Mouse (Mus musculus): ENCODE measurements around the gene Usp33.

DNA sequence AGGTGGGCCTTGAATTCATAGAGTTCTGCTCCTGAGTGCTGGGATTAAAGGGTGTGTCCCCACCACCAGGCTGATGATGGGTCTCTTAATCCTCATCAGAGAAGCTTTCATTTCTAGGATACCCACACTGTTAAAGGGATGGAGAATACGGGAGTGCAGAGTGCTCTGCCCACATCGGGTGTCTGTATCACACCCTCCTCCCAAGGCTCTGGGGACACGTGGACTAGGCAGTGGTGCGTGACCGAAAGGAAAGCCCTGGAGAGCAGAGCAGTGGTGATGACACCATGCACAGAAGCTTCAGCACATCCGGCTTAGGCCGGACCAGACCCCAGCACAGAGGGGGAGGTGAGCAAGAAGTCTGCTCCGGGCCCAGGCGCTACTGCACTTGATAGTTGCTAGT, 10.5 kb downstream of the Usp33 start:
- TF ChIP-seq CTCF (IDR thresholded peaks at IDR 0.05; ENCODE audit: low read depth) = no peak
- TF ChIP-seq EP300 (IDR thresholded peaks at IDR 0.05; ENCODE audit: low read depth) = no peak

Measured in heart, postnatal 0 days (tissue).